Mouse (Mus musculus) naive thymus-derived CD4-positive, alpha-beta T cell, adult 5 months (primary cell): ENCODE measurements around the gene Gm7534. TPM values are rescaled to one million over a fixed set of nuclear protein-coding genes. Genes with fewer than 3 reads are reported as not detected.

ENCODE experiments used
- polyA plus RNA-seq: library from polyadenylated mRNA; unstranded; fragments of 100-300 nt; shearing (Covaris generic); gene quantifications from one replicate; pipeline ENCODE4 v1.2.1, GENCODE M21; 2017

Gene Gm7534
- polyA plus RNA-seq: not detected

GRCm38 (mm10) chr4:134202904-134203303 is at the start of gene Gm7534:
TSS of gene Gm7534 (minus strand) at chr4:134203004.

GRCm38 (mm10) chr4:134246719-134247258 is 44.0 kb upstream of the Gm7534 start, which contains the start of gene Gm30191:
TSS of gene Gm30191 (plus strand) at chr4:134246935.

GRCm38 (mm10) chr4:134245148-134245843 is 42.5 kb upstream of the Gm7534 start, which contains the start of gene Zfp593:
TSS of gene Zfp593 (minus strand) at chr4:134245592.

GRCm38 (mm10) chr4:134243516-134244250 is 40.9 kb upstream of the Gm7534 start, which contains the start of gene E130218I03Rik:
TSS of gene E130218I03Rik (plus strand) at chr4:134243662.

GRCm38 (mm10) chr4:134238279-134238651 is 35.5 kb upstream of the Gm7534 start, which contains the start of gene Cnksr1:
TSS of gene Cnksr1 (minus strand) at chr4:134238399.

GRCm38 (mm10) chr4:134227194-134227593 is 24.4 kb upstream of the Gm7534 start, which contains the start of gene Catsper4:
TSS of gene Catsper4 (minus strand) at chr4:134227383.

Other genes with a start within 250 kb of the Gm7534 start
- 321 TPM for gene Hmgn2, start 234.4 kb downstream of the Gm7534 start, polyA plus RNA-seq
- gene Dhdds, start 202.1 kb downstream of the Gm7534 start, polyA plus RNA-seq: 19.7 TPM
- gene Lin28a, start 184.2 kb downstream of the Gm7534 start, polyA plus RNA-seq: not detected
- not detected for gene Zfp683, start 149.2 kb downstream of the Gm7534 start, polyA plus RNA-seq
- gene Crybg2, start 142.2 kb downstream of the Gm7534 start, polyA plus RNA-seq: 9.1 TPM
- 1,142 TPM for gene Cd52, start 107.9 kb downstream of the Gm7534 start, polyA plus RNA-seq
- 99.9 TPM for gene Ubxn11, start 100.4 kb downstream of the Gm7534 start, polyA plus RNA-seq
- gene Sh3bgrl3, start 74.2 kb downstream of the Gm7534 start, polyA plus RNA-seq: 821 TPM
- 31.3 TPM for gene Cep85, start 15.9 kb downstream of the Gm7534 start, polyA plus RNA-seq
- gene Catsper4, start 24.4 kb upstream of the Gm7534 start, polyA plus RNA-seq: not detected
- not detected for gene Cnksr1, start 35.4 kb upstream of the Gm7534 start, polyA plus RNA-seq
- gene E130218I03Rik, start 40.7 kb upstream of the Gm7534 start, polyA plus RNA-seq: 1.6 TPM
- 24.3 TPM for gene Zfp593, start 42.6 kb upstream of the Gm7534 start, polyA plus RNA-seq
- not detected for gene Gm30191, start 43.9 kb upstream of the Gm7534 start, polyA plus RNA-seq
- not detected for gene Grrp1, start 51.1 kb upstream of the Gm7534 start, polyA plus RNA-seq
- gene Pdik1l, start 84.9 kb upstream of the Gm7534 start, polyA plus RNA-seq: 11.5 TPM
- not detected for gene Trim63, start 112.1 kb upstream of the Gm7534 start, polyA plus RNA-seq
- gene Slc30a2, start 140.2 kb upstream of the Gm7534 start, polyA plus RNA-seq: not detected
- not detected for gene Extl1, start 180.8 kb upstream of the Gm7534 start, polyA plus RNA-seq
- gene Pafah2, start 193.3 kb upstream of the Gm7534 start, polyA plus RNA-seq: 1.9 TPM